Mouse (Mus musculus): Measurements from ENCODE around the gene Aox1. TPM values are rescaled to one million over a fixed set of nuclear protein-coding genes. Genes with fewer than 3 reads are reported as not detected.

The Aox1 gene
- polyA plus RNA-seq, 1 experiment from 2014 or later, result 0.15 TPM

DNA sequence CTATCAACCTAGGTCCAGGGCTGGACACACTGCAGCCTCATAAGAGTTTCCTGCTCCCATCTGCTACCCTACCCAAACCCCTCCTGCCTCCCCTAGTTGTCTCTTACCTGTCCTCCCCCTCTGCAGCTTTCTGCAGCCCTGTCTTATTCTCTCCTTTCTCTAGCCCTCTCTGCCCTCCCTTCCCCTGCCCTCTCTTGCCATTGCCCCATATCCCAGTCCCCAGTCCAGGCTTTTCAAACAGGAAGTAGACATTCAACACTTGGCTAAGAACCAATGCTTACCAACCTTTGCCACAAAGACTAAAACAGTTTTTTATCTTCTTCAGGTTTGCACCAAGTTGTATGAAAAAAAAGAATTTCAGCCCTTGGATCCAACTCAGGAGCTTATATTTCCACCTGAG is 108.2 kb downstream of the Aox1 start:
- Histone ChIP-seq H3K36me3 (ENCODE audit: control insufficient read depth, insufficient read depth, low read length) (no peaks in the 10 kb centered on the region), H3K27me3 (ENCODE audit: control insufficient read depth, insufficient read depth, low read length) (no peaks in the 10 kb centered on the region), H3K4me1 (replicated peaks; ENCODE audit: control insufficient read depth, insufficient read depth, low read length) (no peaks in the 10 kb centered on the region), H3K27ac (ENCODE audit: low read depth, low read length) (no peak overlapping the region), H3K9ac (ENCODE audit: low read depth, low read length) (no peak overlapping the region), H3K4me2 (replicated peaks; ENCODE audit: low read depth, low read length) (no peak overlapping the region), H3K4me3 (ENCODE audit: low read depth, low read length) (no peak overlapping the region), H3K9me3 (ENCODE audit: control insufficient read depth, low read length) (no peaks in the 10 kb centered on the region)
- ATAC-seq (ENCODE audit: low FRiP score) (no peak), DNase-seq (ENCODE audit: low spot score) (no peak)

DNA sequence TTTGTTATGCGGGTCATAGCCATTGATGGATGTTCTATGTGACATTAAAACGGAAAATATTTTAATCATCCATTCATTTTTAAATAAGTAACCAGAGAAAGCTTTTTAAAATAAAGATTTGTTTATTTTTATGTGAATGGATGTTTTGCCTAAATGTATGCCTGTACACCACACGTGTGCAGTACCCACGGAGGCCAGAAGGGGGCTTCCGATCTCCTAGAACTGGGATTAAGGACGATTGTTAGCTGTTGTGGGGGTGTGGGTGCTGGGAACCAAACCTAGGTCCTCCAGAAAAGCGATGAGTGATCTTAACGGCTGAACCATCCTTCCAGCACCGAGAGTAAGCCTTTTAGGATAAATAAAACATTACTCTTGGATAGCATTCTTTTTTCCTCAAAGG is 109.3 kb downstream of the Aox1 start:
- no peak overlapping the region for H3K4me3 ChIP-seq (ENCODE audit: low read depth, low read length)
- no peak overlapping the region for H3K27ac ChIP-seq (ENCODE audit: low read depth, low read length)
- ATAC-seq (ENCODE audit: low FRiP score) (no peak), DNase-seq (ENCODE audit: low spot score) (peak; percentile 23)
- H3K9ac ChIP-seq (ENCODE audit: low read depth, low read length), result no peak overlapping the region
- 87% methylated on average over 9 of the region's 9 CpGs for WGBS
- no peaks in the 10 kb centered on the region for H3K4me1 ChIP-seq (replicated peaks; ENCODE audit: control insufficient read depth, insufficient read depth, low read length)
- no peaks in the 10 kb centered on the region for H3K9me3 ChIP-seq (ENCODE audit: control insufficient read depth, low read length)
- H3K36me3 ChIP-seq (ENCODE audit: control insufficient read depth, insufficient read depth, low read length), result no peaks in the 10 kb centered on the region
- H3K27me3 ChIP-seq (ENCODE audit: control insufficient read depth, insufficient read depth, low read length), result no peaks in the 10 kb centered on the region
- no peak overlapping the region for H3K4me2 ChIP-seq (replicated peaks; ENCODE audit: low read depth, low read length)

DNA sequence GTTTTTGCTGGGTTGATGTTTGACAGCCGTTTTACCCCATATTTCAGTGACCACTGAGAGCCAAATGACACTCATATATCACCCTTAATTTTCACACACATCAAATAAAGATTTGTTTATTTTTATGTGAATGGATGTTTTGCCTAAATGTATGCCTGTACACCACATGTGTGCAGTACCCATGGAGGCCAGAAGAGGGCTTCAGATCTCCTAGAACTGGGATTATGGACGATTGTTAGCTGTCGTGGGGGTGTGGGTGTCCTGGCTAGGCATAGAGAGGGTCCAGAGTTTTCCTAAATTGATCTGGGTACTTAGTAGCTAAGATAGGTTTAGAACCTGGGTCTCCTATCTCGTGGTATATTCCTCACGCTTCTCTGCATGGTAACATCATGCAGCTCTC is 110.9 kb downstream of the Aox1 start:
- Histone ChIP-seq H3K36me3 (ENCODE audit: control insufficient read depth, insufficient read depth, low read length) (no peaks in the 10 kb centered on the region), H3K27ac (ENCODE audit: low read depth, low read length) (no peak overlapping the region), H3K27me3 (ENCODE audit: control insufficient read depth, insufficient read depth, low read length) (no peaks in the 10 kb centered on the region), H3K4me3 (ENCODE audit: low read depth, low read length) (no peak overlapping the region), H3K9me3 (ENCODE audit: control insufficient read depth, low read length) (no peaks in the 10 kb centered on the region), H3K4me1 (replicated peaks; ENCODE audit: control insufficient read depth, insufficient read depth, low read length) (no peaks in the 10 kb centered on the region), H3K4me2 (replicated peaks; ENCODE audit: low read depth, low read length) (no peak overlapping the region), H3K9ac (ENCODE audit: low read depth, low read length) (no peak overlapping the region)
- 89% methylated on average over 5 of the region's 5 CpGs for WGBS
- no peak for ATAC-seq (ENCODE audit: low FRiP score)
- DNase-seq (ENCODE audit: low spot score), result no peak

DNA sequence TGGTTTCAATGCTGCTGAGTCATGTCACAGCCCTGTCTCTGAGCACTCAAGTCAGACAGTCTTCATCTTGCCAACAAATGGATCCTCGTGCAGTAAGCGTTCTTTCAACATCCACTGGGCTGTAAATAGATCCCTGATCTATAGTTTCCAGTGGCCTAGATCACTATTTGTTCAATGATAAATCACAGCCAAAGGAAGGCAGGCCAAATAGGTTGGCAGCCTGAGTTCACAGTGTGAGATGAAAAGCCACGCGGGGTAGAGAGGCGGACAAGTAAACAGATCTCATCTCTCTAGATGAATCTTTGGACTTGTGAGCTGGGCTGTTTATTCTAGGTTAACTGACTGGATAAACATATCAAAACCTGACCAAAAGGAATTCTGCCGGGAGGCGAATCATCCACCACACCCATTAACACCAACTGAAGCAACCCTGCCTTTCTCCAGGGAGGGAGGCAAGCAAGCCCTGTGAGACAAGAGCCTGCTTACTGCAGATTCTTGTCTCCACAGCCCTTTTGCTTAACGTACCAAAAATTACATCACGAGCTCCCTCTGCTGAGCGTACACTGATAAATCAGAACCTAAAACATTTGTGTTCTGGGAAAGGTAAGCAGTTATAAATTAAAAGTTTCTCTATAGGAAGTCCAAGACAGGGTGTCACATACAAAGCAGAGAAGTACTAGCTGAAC is 114.8 kb downstream of the Aox1 start:
- H3K4me3 ChIP-seq (ENCODE audit: low read depth, low read length), result no peak overlapping the region
- 83% methylated on average over 10 of the region's 10 CpGs for WGBS
- no peaks in the 10 kb centered on the region for H3K4me1 ChIP-seq (replicated peaks; ENCODE audit: control insufficient read depth, insufficient read depth, low read length)
- no peaks in the 10 kb centered on the region for H3K9me3 ChIP-seq (ENCODE audit: control insufficient read depth, low read length)
- no peak overlapping the region for H3K9ac ChIP-seq (ENCODE audit: low read depth, low read length)
- DNase-seq (ENCODE audit: low spot score) (no peak), ATAC-seq (ENCODE audit: low FRiP score) (no peak)
- no peak overlapping the region for H3K27ac ChIP-seq (ENCODE audit: low read depth, low read length)
- no peak overlapping the region for H3K4me2 ChIP-seq (replicated peaks; ENCODE audit: low read depth, low read length)
- H3K36me3 ChIP-seq (ENCODE audit: control insufficient read depth, insufficient read depth, low read length), result no peaks in the 10 kb centered on the region
- no peaks in the 10 kb centered on the region for H3K27me3 ChIP-seq (ENCODE audit: control insufficient read depth, insufficient read depth, low read length)

DNA sequence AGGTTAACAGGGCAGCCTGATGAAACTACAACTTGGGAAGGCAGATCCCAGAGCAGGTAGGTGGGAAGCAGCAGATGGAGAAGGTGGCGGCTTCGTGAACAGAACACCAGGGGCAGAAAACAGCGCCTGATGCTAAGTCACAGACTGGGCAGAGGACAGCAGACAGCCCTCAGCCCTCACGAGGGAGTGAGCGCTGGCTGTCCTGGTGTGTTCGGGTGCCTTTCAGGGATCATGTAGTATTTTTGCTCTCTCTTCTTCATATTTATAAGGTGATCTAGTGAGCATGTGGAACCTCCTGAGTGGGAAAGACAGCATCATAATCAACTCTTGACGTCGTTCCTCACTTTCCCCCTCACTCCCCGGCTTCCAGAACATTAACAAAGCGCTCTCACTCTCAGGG is 116.3 kb downstream of the Aox1 start:
- Histone ChIP-seq H3K4me1 (replicated peaks; ENCODE audit: control insufficient read depth, insufficient read depth, low read length) (no peaks in the 10 kb centered on the region), H3K9me3 (ENCODE audit: control insufficient read depth, low read length) (no peaks in the 10 kb centered on the region)
- 93% methylated on average over 10 of the region's 10 CpGs for WGBS

DNA sequence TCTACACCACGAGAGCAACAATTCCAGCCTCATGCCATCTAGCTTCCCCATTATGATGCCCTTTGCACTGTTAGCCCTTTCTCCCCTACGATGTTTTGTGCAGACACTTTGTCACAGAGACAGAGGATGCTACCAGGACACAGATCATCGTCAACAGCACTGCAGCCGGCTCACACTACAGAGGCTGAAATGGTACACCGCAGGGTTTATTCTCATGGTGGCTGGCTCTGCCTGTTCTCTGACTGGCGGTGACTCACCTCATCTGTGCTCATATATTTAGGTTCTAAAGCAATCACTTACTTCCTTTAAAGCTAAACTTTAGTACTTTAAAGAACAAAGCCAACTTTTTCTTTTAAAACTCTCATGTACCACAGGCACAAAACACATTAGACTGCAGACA is 118.0 kb downstream of the Aox1 start:
- no peaks in the 10 kb centered on the region for H3K27me3 ChIP-seq (ENCODE audit: control insufficient read depth, insufficient read depth, low read length)
- DNase-seq (ENCODE audit: low spot score) (no peak), ATAC-seq (ENCODE audit: low FRiP score) (no peak)
- H3K9ac ChIP-seq (ENCODE audit: low read depth, low read length), result no peak overlapping the region
- H3K27ac ChIP-seq (ENCODE audit: low read depth, low read length), result no peak overlapping the region
- H3K4me2 ChIP-seq (replicated peaks; ENCODE audit: low read depth, low read length), result no peak overlapping the region
- H3K36me3 ChIP-seq (ENCODE audit: control insufficient read depth, insufficient read depth, low read length), result no peaks in the 10 kb centered on the region
- no peaks in the 10 kb centered on the region for H3K9me3 ChIP-seq (ENCODE audit: control insufficient read depth, low read length)
- no peak overlapping the region for H3K4me3 ChIP-seq (ENCODE audit: low read depth, low read length)
- H3K4me1 ChIP-seq (replicated peaks; ENCODE audit: control insufficient read depth, insufficient read depth, low read length), result no peaks in the 10 kb centered on the region
- WGBS, result 84% methylated on average over 6 of the region's 6 CpGs

More for the DNA sequence above, 116.3 kb downstream of the Aox1 start:
- Histone ChIP-seq H3K4me2 (replicated peaks; ENCODE audit: low read depth, low read length) (no peak overlapping the region), H3K27me3 (ENCODE audit: control insufficient read depth, insufficient read depth, low read length) (no peaks in the 10 kb centered on the region), H3K9ac (ENCODE audit: low read depth, low read length) (no peak overlapping the region), H3K27ac (ENCODE audit: low read depth, low read length) (no peak overlapping the region), H3K4me3 (ENCODE audit: low read depth, low read length) (no peak overlapping the region), H3K36me3 (ENCODE audit: control insufficient read depth, insufficient read depth, low read length) (no peaks in the 10 kb centered on the region)
- ATAC-seq (ENCODE audit: low FRiP score) (no peak), DNase-seq (ENCODE audit: low spot score) (no peak)

DNA sequence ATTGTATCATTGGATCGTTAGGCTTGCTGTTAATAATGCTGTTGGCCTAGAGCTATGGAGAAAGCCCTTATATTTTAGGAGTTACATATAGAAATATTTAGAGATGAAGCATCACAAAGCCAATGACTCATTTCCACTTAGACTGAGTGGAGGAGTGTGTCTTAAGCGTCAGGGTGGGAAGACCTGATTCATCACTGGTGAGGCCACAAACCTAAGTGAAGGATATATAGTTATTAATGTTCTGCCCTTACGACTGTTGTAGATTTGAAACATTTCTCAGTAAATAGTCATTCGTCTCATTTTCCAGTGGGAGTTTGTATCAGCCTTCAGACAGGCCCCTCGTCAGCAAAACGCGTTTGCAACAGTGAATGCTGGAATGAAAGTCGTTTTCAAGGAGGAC is 122.5 kb downstream of the Aox1 start:
- Histone ChIP-seq H3K4me1 (replicated peaks; ENCODE audit: control insufficient read depth, insufficient read depth, low read length) (no peaks in the 10 kb centered on the region), H3K9ac (ENCODE audit: low read depth, low read length) (no peak overlapping the region), H3K9me3 (ENCODE audit: control insufficient read depth, low read length) (no peaks in the 10 kb centered on the region), H3K27ac (ENCODE audit: low read depth, low read length) (no peak overlapping the region), H3K4me3 (ENCODE audit: low read depth, low read length) (no peak overlapping the region), H3K36me3 (ENCODE audit: control insufficient read depth, insufficient read depth, low read length) (no peaks in the 10 kb centered on the region), H3K4me2 (replicated peaks; ENCODE audit: low read depth, low read length) (no peak overlapping the region), H3K27me3 (ENCODE audit: control insufficient read depth, insufficient read depth, low read length) (no peaks in the 10 kb centered on the region)
- WGBS, result 85% methylated on average over 8 of the region's 8 CpGs
- DNase-seq (ENCODE audit: low spot score), result no peak
- no peak for ATAC-seq (ENCODE audit: low FRiP score)

Other genes starting within 250 kb of the Aox1 start
- gene Sgo2a, start 34.0 kb upstream of the Aox1 start, polyA plus RNA-seq (2014; fragmentation: Nextera tagmentation; extraction: Ambion mirVana), result 25.9 and 26.0 TPM in 2 replicates
- 19.0 and 19.3 TPM in 2 replicates for gene Kctd18, start 11.0 kb upstream of the Aox1 start, polyA plus RNA-seq (2014; fragmentation: Nextera tagmentation; extraction: Ambion mirVana)
- gene Aox3, start 83.2 kb downstream of the Aox1 start, polyA plus RNA-seq (2014; fragmentation: Nextera tagmentation; extraction: Ambion mirVana), result 0.40 TPM in 1 of 2 replicates, not detected in the other
- gene Aox4, start 180.5 kb downstream of the Aox1 start, polyA plus RNA-seq (2014; fragmentation: Nextera tagmentation; extraction: Ambion mirVana), result 0.10 TPM in 1 of 2 replicates, not detected in the other
- 0.06 TPM in 1 of 2 replicates, not detected in the other for gene Aox2, start 248.4 kb downstream of the Aox1 start, polyA plus RNA-seq (2014; fragmentation: Nextera tagmentation; extraction: Ambion mirVana)

All from hindbrain, embryonic 11.5 days (tissue).